Mouse (Mus musculus) myocyte (in vitro differentiated cells): ENCODE measurements around the gene Arrdc2.

Experiments
- CEBPB ChIP-seq: IDR thresholded peaks from 2 replicates; pipeline ENCODE4 v1.6.1; 2011; ENCODE audit warnings: mild to moderate bottlenecking, moderate library complexity; ENCODE audit not compliant: poor library complexity, insufficient read depth, severe bottlenecking
- E2F4 ChIP-seq: IDR thresholded peaks from one replicate; pipeline ENCODE4 v1.6.1; 2011; ENCODE audit warnings: mild to moderate bottlenecking, control low read depth, moderate library complexity; ENCODE audit not compliant: insufficient read depth
- MAX ChIP-seq: IDR thresholded peaks from one replicate; pipeline ENCODE4 v1.6.1; 2011; ENCODE audit warnings: low read depth, mild to moderate bottlenecking, control low read depth
- MYOD1 ChIP-seq, 3 experiments: IDR thresholded peaks; one replicate each; pipeline ENCODE4 v1.6.1; 2011; ENCODE audit warnings: control low read depth in 2 of 3, low read depth in 2 of 3, mild to moderate bottlenecking in 2 of 3, moderate library complexity in 1 of 3; ENCODE audit not compliant: insufficient read length in 2 of 3, control insufficient read depth in 1 of 3
- MYOG ChIP-seq, 3 experiments: IDR thresholded peaks; one replicate each; pipeline ENCODE4 v1.6.1; 2011; ENCODE audit warnings: control low read depth in 2 of 3, low read depth in 2 of 3, mild to moderate bottlenecking in 2 of 3; ENCODE audit not compliant: insufficient read length in 2 of 3, control insufficient read depth in 1 of 3, insufficient read depth in 1 of 3
- POLR2A ChIP-seq: IDR thresholded peaks from one replicate; pipeline ENCODE4 v1.6.1; 2011; ENCODE audit warnings: low read depth, mild to moderate bottlenecking, control low read depth, moderate library complexity; ENCODE audit not compliant: insufficient read length
- POLR2AphosphoS2 ChIP-seq: IDR thresholded peaks from one replicate; pipeline ENCODE4 v1.6.1; 2011; ENCODE audit warnings: low read depth, control low read depth; ENCODE audit not compliant: insufficient read length
- REST ChIP-seq: IDR thresholded peaks from one replicate; pipeline ENCODE4 v1.6.1; 2011; ENCODE audit warnings: mild to moderate bottlenecking, control low read depth, moderate library complexity; ENCODE audit not compliant: insufficient read depth, insufficient read length
- SRF ChIP-seq: IDR thresholded peaks from one replicate; pipeline ENCODE4 v1.6.1; 2011; ENCODE audit warnings: low read depth; ENCODE audit not compliant: control insufficient read depth, insufficient read length
- TCF12 ChIP-seq: IDR thresholded peaks from one replicate; pipeline ENCODE4 v1.6.1; 2011; ENCODE audit warnings: mild to moderate bottlenecking, control low read depth; ENCODE audit not compliant: poor library complexity, insufficient read depth, severe bottlenecking
- TCF3 ChIP-seq: IDR thresholded peaks from one replicate; pipeline ENCODE4 v1.6.1; 2011; ENCODE audit warnings: low read depth, control low read depth; ENCODE audit not compliant: insufficient read length
- USF1 ChIP-seq: IDR thresholded peaks from one replicate; pipeline ENCODE4 v1.6.1; 2011; ENCODE audit warnings: low read depth, mild to moderate bottlenecking, control low read depth, moderate library complexity

- TF ChIP-seq TCF12 (no peak), POLR2A (peak; percentile 20), E2F4 (no peak), POLR2AphosphoS2 (peak; percentile 11), MYOG (IDR thresholded peaks at IDR 0.05; ENCODE audit: control insufficient read depth in 1 of 3, insufficient read depth in 1 of 3, insufficient read length in 2 of 3, low read depth in 2 of 3) (no peak), SRF (no peak), USF1 (no peak), CEBPB (no peak), REST (no peak), MYOD1 (IDR thresholded peaks at IDR 0.05; ENCODE audit: control insufficient read depth in 1 of 3, insufficient read length in 2 of 3, low read depth in 2 of 3) (no peak), MAX (no peak), TCF3 (no peak)
These were observed 18.0 kb downstream of the Arrdc2 start for GRCm38 (mm10) chr8:70821399-70821962.
